Mouse (Mus musculus): Measurements from ENCODE around the gene Pole2.
"Not testable (repeated sequence)": the region's sequence is repeated elsewhere in the genome, so short reads cannot be mapped to it uniquely, and the experiment has no call there.

The Pole2 gene

GRCm38 (mm10) chr12:69177526-69177925, 50.5 kb downstream of the Pole2 start:
- DNase-seq: no peak

- no peak for DNase-seq
Measured at GRCm38 (mm10) chr12:69175975-69176374, 52.0 kb downstream of the Pole2 start.

GRCm38 (mm10) chr12:69171307-69171706, 56.7 kb downstream of the Pole2 start:
- no peak for DNase-seq

GRCm38 (mm10) chr12:69168461-69169106, 59.4 kb downstream of the Pole2 start, which contains the start of gene Lrr1:
Lrr1 (plus strand) TSS chr12:69168814.
- peak; percentile 92 for DNase-seq

- no peak for DNase-seq
Measured at GRCm38 (mm10) chr12:69167656-69168460, 60.1 kb downstream of the Pole2 start.

GRCm38 (mm10) chr12:69166861-69167581, 61.0 kb downstream of the Pole2 start:
- not testable (repeated sequence) for DNase-seq

GRCm38 (mm10) chr12:69164904-69165303, 63.1 kb downstream of the Pole2 start:
- no peak for DNase-seq

- not testable (repeated sequence) for DNase-seq
Measured at GRCm38 (mm10) chr12:69163586-69163985, 64.4 kb downstream of the Pole2 start.

GRCm38 (mm10) chr12:69160677-69161076, 67.3 kb downstream of the Pole2 start:
- DNase-seq: not testable (repeated sequence)

GRCm38 (mm10) chr12:69159578-69159940, 68.4 kb downstream of the Pole2 start:
- DNase-seq: peak; percentile 63

- DNase-seq: peak; percentile 99
Measured at GRCm38 (mm10) chr12:69158765-69159577, 69.0 kb downstream of the Pole2 start, which contains the start of gene Rps29. Rps29 (minus strand) TSS chr12:69159186.

GRCm38 (mm10) chr12:69158366-69158764, 69.6 kb downstream of the Pole2 start:
- no peak for DNase-seq

GRCm38 (mm10) chr12:69157107-69157506, 70.9 kb downstream of the Pole2 start:
- DNase-seq: no peak

- no peak for DNase-seq
Measured at GRCm38 (mm10) chr12:69156436-69156835, 71.6 kb downstream of the Pole2 start.

GRCm38 (mm10) chr12:69155923-69156322, 72.1 kb downstream of the Pole2 start:
- DNase-seq: no peak

Measured in lung, postnatal 36 days (tissue).